Mouse (Mus musculus) small intestine, adult 2 months (tissue): ENCODE data around the gene Gm5244.

Experiments used
- CTCF ChIP-seq: fragments of 200-500 bp; IDR thresholded peaks from 2 replicates; pipeline ENCODE4 v1.5.1; 2012; ENCODE audit warnings: low read depth, mild to moderate bottlenecking, control low read depth, inconsistent platforms, low read length, moderate library complexity, mixed read lengths; ENCODE audit not compliant: insufficient replicate concordance, insufficient read length; ENCODE audit errors: extremely low read depth
- POLR2A ChIP-seq: fragments of 200-500 bp; IDR thresholded peaks from 2 replicates; pipeline ENCODE4 v1.6.1; 2012; ENCODE audit warnings: low read depth, mild to moderate bottlenecking, control low read depth, inconsistent platforms, low read length, moderate library complexity

DNA sequence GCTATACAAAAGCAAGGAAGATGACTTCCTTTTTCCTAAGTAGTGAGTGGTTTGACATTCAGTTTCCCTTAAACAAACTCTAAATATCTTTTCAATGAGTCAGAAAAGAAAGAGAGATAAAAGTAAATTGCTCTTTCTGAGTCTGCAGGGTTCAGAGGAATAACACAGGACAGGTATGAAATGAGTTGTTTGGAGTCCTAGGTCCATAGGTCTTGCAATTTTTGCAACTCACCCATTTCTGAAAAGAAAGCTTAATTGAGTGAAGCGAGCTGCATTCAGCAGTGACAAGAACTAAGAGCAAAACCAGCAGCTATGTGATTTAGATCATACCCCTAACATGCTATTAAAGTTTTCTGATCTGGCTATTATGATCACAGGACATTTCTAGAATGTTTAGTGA, 14.9 kb upstream of the Gm5244 start:
- no peak for TF ChIP-seq POLR2A
- no peak for TF ChIP-seq CTCF
